Mouse (Mus musculus) thymus, adult 2 months (tissue): ENCODE measurements at regions not wholly inside any gene's neighbourhood (a gene's known extent, or its start where the extent isn't known, plus 50 kb on each side); places are given as distances from the start of the nearest gene placed in this dataset.

Experiments used
- DNase-seq: peaks from one replicate; pipeline ENCODE4 v3.0.0; 2021
- H3K27ac ChIP-seq: fragments of 200-500 bp; 2 replicates; pipeline ENCODE4 v1.5.1; 2012; ENCODE audit warnings: low read length, control low read depth; ENCODE audit not compliant: control insufficient read depth, insufficient read depth
- H3K27me3 ChIP-seq: fragments of 200-500 bp; 2 replicates; pipeline ENCODE4 v1.6.1; 2012; ENCODE audit warnings: mild to moderate bottlenecking, low read length, moderate library complexity, mixed read lengths; ENCODE audit not compliant: control insufficient read depth, insufficient read depth
- H3K36me3 ChIP-seq: fragments of 200-500 bp; 2 replicates; pipeline ENCODE4 v1.6.1; 2012; ENCODE audit warnings: mild to moderate bottlenecking, low read length, moderate library complexity; ENCODE audit not compliant: control insufficient read depth, insufficient read depth
- H3K4me1 ChIP-seq: fragments of 200-500 bp; replicated peaks from 2 replicates; pipeline ENCODE4 v1.6.1; 2012; ENCODE audit warnings: low read length; ENCODE audit not compliant: control insufficient read depth, insufficient read depth
- H3K4me3 ChIP-seq: fragments of 200-500 bp; 2 replicates; pipeline ENCODE4 v1.5.1; 2012; ENCODE audit warnings: mild to moderate bottlenecking, low read length, control low read depth, moderate library complexity; ENCODE audit not compliant: control insufficient read depth, insufficient read depth
- CTCF ChIP-seq: fragments of 200-500 bp; IDR thresholded peaks from 2 replicates; pipeline ENCODE4 v1.5.1; 2012; ENCODE audit warnings: mild to moderate bottlenecking, control low read depth, low read length, moderate library complexity, borderline replicate concordance; ENCODE audit not compliant: control insufficient read depth, poor library complexity, insufficient read depth; ENCODE audit errors: extremely low read depth
- POLR2A ChIP-seq: fragments of 200-500 bp; IDR thresholded peaks from 2 replicates; pipeline ENCODE4 v1.6.1; 2012; ENCODE audit warnings: mild to moderate bottlenecking, low read length, control low read depth, moderate library complexity; ENCODE audit not compliant: control insufficient read depth, poor library complexity, insufficient read depth; ENCODE audit errors: extremely low read depth
- WGBS: fragments of 180-500 bp; shearing (Covaris S2); methylation state at CpG from one replicate; pipeline ENCODE4 v1.1.7; 2018; 5-methylcytosine and 5-hydroxymethylcytosine counted together

DNA sequence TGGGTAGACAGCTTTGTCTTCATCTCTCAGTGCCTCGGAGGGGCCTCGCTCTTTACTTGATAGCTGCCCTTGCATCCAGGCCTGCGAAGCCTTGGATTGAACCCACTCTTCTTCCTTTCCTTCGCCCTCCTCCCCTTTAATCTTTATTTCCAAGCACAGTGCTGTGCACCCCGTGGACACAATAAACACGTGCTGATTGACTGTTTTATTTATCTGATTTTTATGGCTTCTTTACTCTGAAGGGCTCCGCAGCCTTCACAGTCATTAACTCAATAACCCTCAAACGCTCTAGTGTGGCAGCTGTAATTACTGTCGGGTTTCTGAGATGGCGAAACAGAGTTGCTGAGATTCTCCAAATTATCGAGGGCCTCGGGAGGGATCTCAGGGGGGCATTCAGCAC is 127.9 kb upstream of the Mphosph6 start:
- H3K4me1 ChIP-seq, result no peaks in the 10 kb centered on the region
- DNase-seq, result no peak
- TF ChIP-seq POLR2A (no peak), CTCF (no peak)

DNA sequence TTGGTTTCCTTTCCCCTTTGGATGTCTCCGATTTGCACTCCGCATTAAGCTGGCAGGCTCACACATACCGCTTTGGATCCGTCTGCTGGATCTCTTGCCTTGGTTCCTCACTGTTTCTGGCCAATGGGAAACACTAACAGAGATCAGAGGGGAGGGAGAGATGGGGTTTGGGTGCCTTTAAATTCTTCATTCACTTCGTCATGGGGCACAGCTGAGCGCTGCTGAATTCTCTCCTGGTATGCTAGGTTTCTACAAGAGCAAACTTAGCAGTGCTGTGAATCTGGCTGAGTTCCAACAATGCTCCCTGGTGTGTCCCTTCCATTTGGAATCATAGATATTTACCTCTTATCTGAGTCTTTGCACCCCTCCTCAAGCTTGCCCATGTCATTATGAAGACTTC is 121.6 kb upstream of the Mphosph6 start:
- 77% methylated on average over 6 of the region's 6 CpGs for WGBS
- TF ChIP-seq CTCF, result no peak
- no peak for TF ChIP-seq POLR2A
- DNase-seq, result no peak
- no peaks in the 10 kb centered on the region for H3K27me3 ChIP-seq
- no peaks in the 10 kb centered on the region for H3K36me3 ChIP-seq
- H3K4me1 ChIP-seq, result no peaks in the 10 kb centered on the region
- no peak overlapping the region for H3K27ac ChIP-seq
- no peak overlapping the region for H3K4me3 ChIP-seq

More for the DNA sequence above, 127.9 kb upstream of the Mphosph6 start:
- H3K27ac ChIP-seq, result no peak overlapping the region
- no peaks in the 10 kb centered on the region for H3K36me3 ChIP-seq
- WGBS, result 66% methylated on average over 12 of the region's 12 CpGs
- H3K27me3 ChIP-seq, result no peaks in the 10 kb centered on the region
- H3K4me3 ChIP-seq, result no peak overlapping the region

DNA sequence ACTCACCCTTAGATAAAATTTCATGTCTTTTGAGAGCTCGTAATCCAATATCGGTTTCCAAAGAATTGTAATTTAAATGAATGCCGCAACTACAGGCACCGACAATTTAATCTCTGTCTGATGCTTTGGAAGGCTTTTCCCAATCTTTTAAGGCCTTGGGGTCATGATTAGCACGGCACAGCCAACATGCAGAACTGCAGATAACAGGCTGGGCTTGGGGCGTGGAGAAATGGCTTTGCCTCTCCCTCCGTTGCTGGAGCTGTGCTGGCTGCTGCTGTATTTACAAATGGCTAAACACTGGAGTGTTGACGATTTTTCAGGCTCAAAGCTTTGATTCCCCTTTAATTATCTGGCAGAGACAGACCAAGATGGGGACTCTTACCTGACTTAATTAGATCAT is 101.3 kb upstream of the Mphosph6 start:
- DNase-seq, result no peak
- Histone ChIP-seq H3K27ac (no peak overlapping the region), H3K27me3 (no peaks in the 10 kb centered on the region), H3K4me1 (no peaks in the 10 kb centered on the region), H3K36me3 (no peaks in the 10 kb centered on the region), H3K4me3 (no peak overlapping the region)
- TF ChIP-seq POLR2A, result no peak
- no peak for TF ChIP-seq CTCF
- 85% methylated on average over 8 of the region's 8 CpGs for whole genome bisulfite sequencing

- DNase-seq, result no peak
- no peak overlapping the region for H3K27ac ChIP-seq
- H3K27me3 ChIP-seq, result no peaks in the 10 kb centered on the region
- TF ChIP-seq CTCF, result no peak
- no peak for TF ChIP-seq POLR2A
- H3K4me3 ChIP-seq, result no peak overlapping the region
- no peaks in the 10 kb centered on the region for H3K4me1 ChIP-seq
- H3K36me3 ChIP-seq, result no peaks in the 10 kb centered on the region
These were observed 98.1 kb upstream of the Mphosph6 start for GRCm38 (mm10) chr8:117899892-117900291.

DNA sequence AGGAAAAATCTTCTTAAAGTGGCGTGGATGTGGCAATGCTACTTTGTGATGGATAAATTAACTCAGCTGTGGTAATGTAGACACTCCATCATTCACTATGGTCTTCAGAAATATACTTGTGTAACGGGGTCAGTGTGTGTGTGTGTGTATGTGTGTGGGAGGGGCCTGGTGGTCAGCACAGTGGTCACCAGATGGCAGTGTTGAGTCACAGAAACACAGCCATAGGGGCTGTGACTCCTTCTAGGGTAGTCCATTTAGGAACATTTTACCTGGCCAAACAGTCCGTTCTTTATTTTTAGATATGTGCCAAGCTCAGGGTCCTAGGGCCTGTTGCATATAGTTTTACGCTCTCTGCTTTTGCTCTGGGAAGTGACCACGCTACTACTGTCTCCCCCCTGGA is 96.3 kb upstream of the Mphosph6 start:
- no peaks in the 10 kb centered on the region for H3K4me1 ChIP-seq
- no peak for DNase-seq
- WGBS, result 83% methylated on average over 5 of the region's 5 CpGs

GRCm38 (mm10) chr8:117894861-117895260 is 93.1 kb upstream of the Mphosph6 start:
- Histone ChIP-seq H3K36me3 (no peaks in the 10 kb centered on the region), H3K4me3 (no peak overlapping the region), H3K27me3 (no peaks in the 10 kb centered on the region), H3K4me1 (no peaks in the 10 kb centered on the region), H3K27ac (no peak overlapping the region)
- WGBS, result 66% methylated on average over 8 of the region's 8 CpGs
- TF ChIP-seq POLR2A, result no peak
- no peak for TF ChIP-seq CTCF
- DNase-seq, result no peak

More for the DNA sequence above, 96.3 kb upstream of the Mphosph6 start:
- TF ChIP-seq CTCF, result no peak
- TF ChIP-seq POLR2A, result no peak
- Histone ChIP-seq H3K27me3 (no peaks in the 10 kb centered on the region), H3K36me3 (no peaks in the 10 kb centered on the region), H3K27ac (no peak overlapping the region), H3K4me3 (no peak overlapping the region)

DNA sequence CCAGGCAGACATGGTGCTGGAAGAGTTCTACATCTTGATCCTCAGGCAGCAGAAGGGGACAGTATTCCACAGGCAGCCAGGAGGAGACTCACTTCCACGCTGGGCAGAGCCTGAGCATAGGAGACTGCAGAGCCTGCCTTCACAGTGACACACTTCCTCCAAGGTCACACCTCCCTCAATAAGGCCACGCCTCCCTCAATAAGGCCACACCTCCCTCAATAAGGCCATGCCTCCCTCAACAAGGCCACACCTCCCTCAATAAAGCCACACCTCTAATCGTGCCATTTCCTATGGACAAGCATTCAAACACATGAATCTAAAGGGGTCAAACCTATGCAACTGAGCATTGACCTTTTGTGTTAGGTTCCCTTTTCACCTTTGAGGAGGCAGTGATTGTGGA is 88.5 kb upstream of the Mphosph6 start:
- no peak overlapping the region for H3K4me3 ChIP-seq
- no peaks in the 10 kb centered on the region for H3K27me3 ChIP-seq
- no peak overlapping the region for H3K27ac ChIP-seq
- DNase-seq, result no peak
- TF ChIP-seq POLR2A (no peak), CTCF (no peak)
- H3K36me3 ChIP-seq, result no peaks in the 10 kb centered on the region
- H3K4me1 ChIP-seq, result no peaks in the 10 kb centered on the region
- 80% methylated on average over 3 of the region's 3 CpGs for WGBS
